Mouse (Mus musculus) heart, postnatal 0 days (tissue): Measurements from ENCODE around the gene Heatr5a. TPM values are rescaled to one million over a fixed set of nuclear protein-coding genes. Genes with fewer than 3 reads are reported as not detected.

Experiments used
- ATAC-seq: fragments of 200-750 bp; cut with Nextera tagmentation; 2 replicates; pipeline ENCODE4 v1.8.0; 2017; ENCODE audit warnings: low read depth, moderate number of reproducible peaks, moderate library complexity; ENCODE audit not compliant: insufficient read depth
- DNase-seq: peaks from one replicate; pipeline ENCODE4 v3.0.0-alpha.2; 2016; ENCODE audit warnings: low spot score
- H3K27ac ChIP-seq: fragments of 300-500 bp; sonication (generic); 2 replicates; pipeline ENCODE4 v1.5.1; 2014; ENCODE audit warnings: low read depth, mild to moderate bottlenecking
- H3K27me3 ChIP-seq: fragments of 300-500 bp; sonication (generic); 2 replicates; pipeline ENCODE4 v1.6.1; 2014; ENCODE audit warnings: low read length, mixed read lengths; ENCODE audit not compliant: control insufficient read depth, insufficient read depth
- H3K36me3 ChIP-seq: fragments of 300-500 bp; sonication (generic); replicated peaks from 2 replicates; pipeline ENCODE4 v1.6.1; 2014; ENCODE audit warnings: low read length, mixed read lengths; ENCODE audit not compliant: control insufficient read depth, insufficient read depth
- H3K4me1 ChIP-seq: fragments of 300-500 bp; sonication (generic); 2 replicates; pipeline ENCODE4 v1.6.1; 2014; ENCODE audit warnings: antibody characterized with exemption; ENCODE audit not compliant: control insufficient read depth, insufficient read depth
- H3K4me2 ChIP-seq: fragments of 300-500 bp; sonication (generic); 2 replicates; pipeline ENCODE4 v1.6.1; 2014; ENCODE audit warnings: low read depth, mild to moderate bottlenecking, low read length, moderate library complexity
- H3K4me3 ChIP-seq: fragments of 300-500 bp; sonication (generic); 2 replicates; pipeline ENCODE4 v1.5.1; 2014; ENCODE audit warnings: low read depth, low read length
- H3K9ac ChIP-seq: fragments of 300-500 bp; sonication (generic); replicated peaks from 2 replicates; pipeline ENCODE4 v1.6.1; 2014; ENCODE audit warnings: low read depth, low read length, mixed read lengths
- H3K9me3 ChIP-seq: fragments of 300-500 bp; sonication (generic); replicated peaks from 2 replicates; pipeline ENCODE4 v1.6.1; 2016; ENCODE audit warnings: low read length; ENCODE audit not compliant: control insufficient read depth
- CTCF ChIP-seq: IDR thresholded peaks from 2 replicates; pipeline ENCODE4 v1.5.1; 2016; ENCODE audit warnings: antibody characterized with exemption, control low read depth, low read depth
- EP300 ChIP-seq: IDR thresholded peaks from 2 replicates; pipeline ENCODE4 v1.6.1; 2016; ENCODE audit warnings: antibody characterized with exemption, low read depth
- WGBS: fragments of 180-500 bp; shearing (Covaris S2); extraction: QIAGEN DNeasy Blood & Tissue Kit; methylation state at CpG from one replicate; pipeline ENCODE4 v1.1.7; 2014; 5-methylcytosine and 5-hydroxymethylcytosine counted together
- polyA plus RNA-seq: library from polyadenylated mRNA; unstranded; fragments of >200 nt; fragmentation: Nextera tagmentation; extraction: Ambion mirVana; gene quantifications from 2 replicates; pipeline ENCODE4 v1.2.1, GENCODE M21; 2015
- total RNA-seq: library from RNA; depleted of rRNA; stranded (reverse); fragments of >200 nt; gene quantifications from 2 replicates; pipeline ENCODE4 v1.2.3, GENCODE M21; 2014; ENCODE audit warnings: low replicate concordance

The Heatr5a gene
- total and polyA plus RNA-seq, 2 experiments from 2014 or later: 3.7 to 41.9 TPM

GRCm38 (mm10) chr12:51856768-51857295, 114.3 kb downstream of the Heatr5a start:
- WGBS: 44% methylated on average over 8 of the region's 8 CpGs
- no peak overlapping the region for H3K9ac ChIP-seq
- ATAC-seq (no peak), DNase-seq (no peak)
- H3K9me3 ChIP-seq: no peaks in the 10 kb centered on the region
- no peaks in the 10 kb centered on the region for H3K27me3 ChIP-seq
- H3K4me1 ChIP-seq: no peaks in the 10 kb centered on the region
- H3K4me3 ChIP-seq: no peak overlapping the region
- no peaks in the 10 kb centered on the region for H3K36me3 ChIP-seq
- H3K27ac ChIP-seq: no peak overlapping the region
- no peak overlapping the region for H3K4me2 ChIP-seq
- TF ChIP-seq CTCF: no peak
- TF ChIP-seq EP300: no peak

DNA sequence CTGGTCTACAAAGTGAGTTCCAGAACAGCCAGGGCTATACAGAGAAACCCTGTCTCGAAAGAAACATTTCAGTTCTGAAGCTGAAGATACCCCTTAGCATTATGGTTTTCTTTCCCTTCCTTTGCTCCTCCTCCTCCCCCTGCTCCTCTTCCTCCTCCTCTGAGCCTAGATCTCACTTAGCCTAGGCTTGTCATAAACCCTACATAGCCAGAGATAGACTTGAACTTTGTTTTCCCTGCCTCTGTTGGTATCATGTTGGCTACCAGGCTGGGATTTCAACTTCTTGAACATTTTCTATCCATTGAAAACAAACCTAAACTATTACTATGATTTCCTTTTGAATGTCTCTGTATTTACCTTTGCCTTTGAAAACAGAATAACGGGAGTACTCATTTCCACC, 115.2 kb downstream of the Heatr5a start:
- 90% methylated on average over 2 of the region's 2 CpGs for WGBS
- Histone ChIP-seq H3K27me3 (no peaks in the 10 kb centered on the region), H3K4me2 (no peak overlapping the region), H3K9ac (no peak overlapping the region), H3K36me3 (no peaks in the 10 kb centered on the region), H3K4me1 (no peaks in the 10 kb centered on the region), H3K27ac (no peak overlapping the region), H3K4me3 (no peak overlapping the region), H3K9me3 (no peaks in the 10 kb centered on the region)
- no peak for TF ChIP-seq CTCF
- DNase-seq (no peak), ATAC-seq (no peak)

- Histone ChIP-seq H3K9me3 (no peaks in the 10 kb centered on the region), H3K9ac (no peak overlapping the region), H3K4me3 (no peak overlapping the region), H3K4me1 (no peaks in the 10 kb centered on the region), H3K27ac (no peak overlapping the region), H3K4me2 (no peak overlapping the region), H3K36me3 (no peaks in the 10 kb centered on the region), H3K27me3 (no peaks in the 10 kb centered on the region)
- DNase-seq: no peak
- ATAC-seq: no peak
- WGBS: 63% methylated on average over 7 of the region's 7 CpGs
- TF ChIP-seq EP300 (no peak), CTCF (no peak)
These were observed 115.7 kb downstream of the Heatr5a start for GRCm38 (mm10) chr12:51855453-51855852.

DNA sequence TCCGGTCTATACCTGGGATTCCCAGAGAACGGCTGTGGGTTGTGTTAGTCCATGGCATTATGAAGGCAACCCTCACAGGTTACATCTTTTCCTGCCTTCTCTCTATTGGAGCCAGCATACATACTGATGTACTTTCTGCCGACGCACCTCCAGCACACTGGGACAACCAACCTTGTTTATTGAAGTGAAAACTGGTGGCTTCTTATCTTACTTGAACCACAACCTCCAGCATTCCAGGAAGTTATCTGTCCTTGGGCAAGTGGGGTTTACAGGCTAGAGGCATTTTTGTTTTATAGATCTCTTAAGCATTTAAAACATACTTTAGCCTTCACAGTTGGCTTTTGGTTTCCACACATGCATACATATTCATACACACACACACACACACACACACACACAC, 119.5 kb downstream of the Heatr5a start:
- DNase-seq: no peak
- H3K4me1 ChIP-seq: no peaks in the 10 kb centered on the region
- no peak overlapping the region for H3K4me3 ChIP-seq
- H3K27me3 ChIP-seq: no peaks in the 10 kb centered on the region
- H3K9me3 ChIP-seq: no peaks in the 10 kb centered on the region
- H3K9ac ChIP-seq: no peak overlapping the region
- no peaks in the 10 kb centered on the region for H3K36me3 ChIP-seq
- ATAC-seq: no peak
- no peak overlapping the region for H3K27ac ChIP-seq
- TF ChIP-seq EP300: no peak
- TF ChIP-seq CTCF: no peak
- 66% methylated on average over 4 of the region's 4 CpGs for WGBS
- H3K4me2 ChIP-seq: no peak overlapping the region

DNA sequence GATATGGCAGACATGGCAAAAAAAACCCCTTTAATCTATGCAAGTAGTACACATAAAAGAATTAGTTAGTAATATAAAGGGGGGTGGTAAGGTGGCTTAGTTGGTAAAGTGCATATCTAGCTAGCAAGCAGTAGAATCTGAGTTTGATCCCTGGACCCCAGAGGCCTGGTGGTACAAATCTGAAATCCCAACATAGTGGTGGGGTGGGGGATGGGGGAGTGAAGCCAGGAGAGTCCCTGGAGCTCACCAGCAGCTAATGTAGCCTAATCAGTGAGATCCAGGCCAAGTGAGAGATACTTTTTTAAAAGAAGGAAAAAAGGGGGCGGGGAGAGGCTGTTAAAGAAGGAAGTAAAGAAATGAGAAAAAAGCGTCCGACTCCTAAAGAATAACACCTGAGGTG, 120.0 kb downstream of the Heatr5a start:
- Histone ChIP-seq H3K27ac (no peak overlapping the region), H3K4me1 (no peaks in the 10 kb centered on the region), H3K4me3 (no peak overlapping the region), H3K27me3 (no peaks in the 10 kb centered on the region), H3K4me2 (no peak overlapping the region), H3K36me3 (no peaks in the 10 kb centered on the region), H3K9me3 (no peaks in the 10 kb centered on the region), H3K9ac (no peak overlapping the region)
- DNase-seq (no peak), ATAC-seq (no peak)
- WGBS: 82% methylated on average over 3 of the region's 3 CpGs
- no peak for TF ChIP-seq EP300
- no peak for TF ChIP-seq CTCF

DNA sequence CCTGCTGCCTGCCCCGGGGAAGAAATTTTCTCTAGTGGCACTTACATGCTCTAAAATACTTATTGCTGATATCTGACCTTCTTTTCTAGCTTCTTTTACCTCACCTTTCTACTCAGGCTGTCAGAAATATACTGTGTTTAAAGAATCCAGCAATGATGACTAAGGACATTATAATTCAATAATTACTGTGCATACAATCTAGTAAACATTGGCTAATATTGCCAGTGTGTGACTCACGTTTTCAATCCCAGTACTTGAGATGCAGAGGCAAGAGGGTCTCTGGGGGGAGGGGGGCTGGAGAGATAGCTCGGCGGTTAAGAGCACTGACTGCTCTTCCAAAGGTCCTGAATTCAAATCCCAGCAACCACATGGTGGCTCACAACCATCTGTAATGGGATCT, 120.8 kb downstream of the Heatr5a start:
- WGBS: 85% methylated on average over 4 of the region's 4 CpGs
- DNase-seq: no peak

More for the DNA sequence above, 120.8 kb downstream of the Heatr5a start:
- Histone ChIP-seq H3K4me3 (no peak overlapping the region), H3K4me1 (no peaks in the 10 kb centered on the region), H3K4me2 (no peak overlapping the region), H3K9me3 (no peaks in the 10 kb centered on the region), H3K9ac (no peak overlapping the region), H3K27ac (no peak overlapping the region), H3K27me3 (no peaks in the 10 kb centered on the region), H3K36me3 (no peaks in the 10 kb centered on the region)
- TF ChIP-seq EP300 (no peak), CTCF (no peak)
- ATAC-seq: no peak
